Comparison of ENCODE assay signal across 19 mouse cellular contexts in genomic region chr4:118156559-118156958, GRCm38 (mm10). TPM values are rescaled to one million over a fixed set of nuclear protein-coding genes. Genes with fewer than 3 reads are reported as not detected.
DNase-seq lines count a peak whose midpoint lies in the region; ATAC-seq and TF ChIP-seq lines count a peak whose summit lies in the region.
"Had no signal": no experiment of that assay in that cellular context is flagged by ENCODE, and none has a peak within 500 bp of the region (broad histone marks: within the 10 kb centered on the region; RNA-seq: fewer than 3 reads in every experiment).

No protein-coding gene starts in this region.

- H3K4me2 ChIP-seq in hindbrain, postnatal 0 days (ENCODE audit: low read depth, low read length): no peak overlapping the region
- no peak overlapping the region for H3K4me2 ChIP-seq in hindbrain, embryonic 13.5 days
- H3K4me2 ChIP-seq: embryonic facial prominence, embryonic 12.5 days; liver, embryonic 13.5 days; neural tube, embryonic 12.5 days had no signal

- WGBS in hindbrain, postnatal 0 days: 50% methylated on average over 15 of the region's 15 CpGs
- WGBS in hindbrain, embryonic 13.5 days: 72% methylated on average over 15 of the region's 15 CpGs

- H3K27me3 ChIP-seq in hindbrain, postnatal 0 days (ENCODE audit: insufficient read depth, low read length): no peaks in the 10 kb centered on the region
- no peaks in the 10 kb centered on the region for H3K27me3 ChIP-seq in hindbrain, embryonic 13.5 days
- H3K27me3 ChIP-seq: embryonic facial prominence, embryonic 12.5 days; liver, embryonic 13.5 days; neural tube, embryonic 12.5 days had no signal

- no peak for TF ChIP-seq CTCF in hindbrain, postnatal 0 days (IDR thresholded peaks at IDR 0.05; ENCODE audit: low read depth)

- no peaks in the 10 kb centered on the region for H3K9me3 ChIP-seq in hindbrain, postnatal 0 days (ENCODE audit: low read length)
- H3K9me3 ChIP-seq in hindbrain, embryonic 13.5 days: no peaks in the 10 kb centered on the region
- H3K9me3 ChIP-seq: embryonic facial prominence, embryonic 12.5 days; G1E; liver, embryonic 13.5 days; neural tube, embryonic 12.5 days had no signal

- no peak overlapping the region for H3K9ac ChIP-seq in hindbrain, postnatal 0 days (replicated peaks; ENCODE audit: low read length)
- no peak overlapping the region for H3K9ac ChIP-seq in hindbrain, embryonic 13.5 days
- H3K9ac ChIP-seq: embryonic facial prominence, embryonic 12.5 days; liver, embryonic 13.5 days; neural tube, embryonic 12.5 days had no signal

- DNase-seq in cerebellum, postnatal 4 days (ENCODE audit: low spot score in 2 of 2): no peak
- DNase-seq in hindbrain, postnatal 0 days (ENCODE audit: low spot score): peak; percentile 64
- peak; percentile 72 for DNase-seq in cerebellum, adult 11-12 months
- peak; percentile 64 to 71 for DNase-seq in cerebellum, postnatal 36 days
- no peak for DNase-seq in spleen, postnatal 10 days (ENCODE audit: low spot score in 2 of 2)
- no peak for DNase-seq in yolk sac, embryonic 10.5 days (ENCODE audit: low spot score)
- DNase-seq: gastrocnemius, postnatal 14 days; heart, adult 2 months; kidney, adult 2 months; kidney, postnatal 25 days; liver, embryonic 13.5 days; thymus, postnatal 36 days had no signal

- ATAC-seq in cerebellum, adult (ENCODE audit: insufficient number of reproducible peaks, low FRiP score, low TSS enrichment): peak; percentile 71
- peak; percentile 72 for ATAC-seq in hindbrain, postnatal 0 days
- no peak for ATAC-seq in hindbrain, embryonic 13.5 days (ENCODE audit: low FRiP score)
- ATAC-seq: CD4-positive, CD25-positive, alpha-beta regulatory T cell, adult 4 months had no signal

- H3K4me3 ChIP-seq in hindbrain, postnatal 0 days (ENCODE audit: low read length): no peak overlapping the region
- H3K4me3 ChIP-seq in hindbrain, embryonic 13.5 days: no peak overlapping the region
- H3K4me3 ChIP-seq: embryonic facial prominence, embryonic 12.5 days; heart, adult 2 months; left cerebral cortex, adult 2 months; liver, embryonic 13.5 days; neural tube, embryonic 12.5 days had no signal

- H3K36me3 ChIP-seq in hindbrain, postnatal 0 days (ENCODE audit: insufficient read depth, low read length): peaks cover 86% of the 10 kb centered on the region
- H3K36me3 ChIP-seq in hindbrain, embryonic 13.5 days: peaks cover 97% of the 10 kb centered on the region

- H3K27ac ChIP-seq in hindbrain, postnatal 0 days: no peak overlapping the region
- H3K27ac ChIP-seq in hindbrain, embryonic 13.5 days: no peak overlapping the region
- H3K27ac ChIP-seq: embryonic facial prominence, embryonic 12.5 days; heart, adult 2 months; left cerebral cortex, adult 2 months; liver, embryonic 13.5 days; neural tube, embryonic 12.5 days had no signal

- no peaks in the 10 kb centered on the region for H3K4me1 ChIP-seq in hindbrain, postnatal 0 days (ENCODE audit: insufficient read depth, low read length)
- H3K4me1 ChIP-seq in hindbrain, embryonic 13.5 days (replicated peaks): no peaks in the 10 kb centered on the region
- H3K4me1 ChIP-seq: embryonic facial prominence, embryonic 12.5 days; liver, embryonic 13.5 days; neural tube, embryonic 12.5 days had no signal

RNA-seq across cellular contexts. Expression of gene St3gal3, which starts 21.8 kb away (rescaled TPM):
- total RNA-seq in hindbrain, postnatal 0 days (2014; rRNA removed): 50.2 and 50.9 TPM in 2 replicates
- 11.3 and 11.8 TPM in 2 replicates for polyA plus RNA-seq in hindbrain, postnatal 0 days (2015; fragmentation: Nextera tagmentation; extraction: Ambion mirVana)
- polyA plus RNA-seq in hindbrain, embryonic 13.5 days (2015; fragmentation: Nextera tagmentation; extraction: Ambion mirVana): 10.5 and 10.8 TPM in 2 replicates

RNA-seq across cellular contexts. Expression of gene Kdm4a, which starts 23.3 kb away (rescaled TPM):
- total RNA-seq in hindbrain, postnatal 0 days (2014; rRNA removed): 87.1 and 93.7 TPM in 2 replicates
- polyA plus RNA-seq in hindbrain, postnatal 0 days (2015; fragmentation: Nextera tagmentation; extraction: Ambion mirVana): 32.5 and 33.6 TPM in 2 replicates
- 52.0 and 55.1 TPM in 2 replicates for polyA plus RNA-seq in hindbrain, embryonic 13.5 days (2015; fragmentation: Nextera tagmentation; extraction: Ambion mirVana)

Comparison
In these comparisons a context has a peak if more than half of its experiments do, and no peak if none do; other contexts are left out.
1. DNase-seq: peak in hindbrain, postnatal 0 days (single experiment), cerebellum, adult 11-12 months (single experiment) and cerebellum, postnatal 36 days (2 of 2); none in cerebellum, postnatal 4 days (0 of 2), spleen, postnatal 10 days (0 of 2) and yolk sac, embryonic 10.5 days (single experiment).